Mouse (Mus musculus) B cell, adult 67 days (primary cell): ENCODE data around the gene Ccl1. TPM values are rescaled to one million over a fixed set of nuclear protein-coding genes. Genes with fewer than 3 reads are reported as not detected.

ENCODE experiments used
- total RNA-seq, 2 experiments: library from RNA; stranded (reverse); gene quantifications; 4 replicates each; pipeline ENCODE4 v1.2.4; 2023

The Ccl1 gene
- total RNA-seq: not detected

GRCm38 (mm10) chr11:82305590-82305989 is at the start of gene Ccl1:
TSS of gene Ccl1 (minus strand) at chr11:82305690.

Other genes starting within 250 kb of the Ccl1 start
- not detected for gene Ccl11, start 247.9 kb downstream of the Ccl1 start, total RNA-seq
- gene Ccl12, start 203.8 kb downstream of the Ccl1 start, total RNA-seq: not detected
- not detected for gene Ccl8, start 190.5 kb downstream of the Ccl1 start, total RNA-seq
- gene Tmem132e, start 83.2 kb upstream of the Ccl1 start, total RNA-seq: under 1 TPM; 0.59 to 0.96 TPM